Mouse (Mus musculus): Measurements from ENCODE around the gene Prdm16. TPM values are rescaled to one million over a fixed set of nuclear protein-coding genes. Genes with fewer than 3 reads are reported as not detected.

Prdm16 gene
- polyA plus RNA-seq, 1 experiment: not detected

DNA sequence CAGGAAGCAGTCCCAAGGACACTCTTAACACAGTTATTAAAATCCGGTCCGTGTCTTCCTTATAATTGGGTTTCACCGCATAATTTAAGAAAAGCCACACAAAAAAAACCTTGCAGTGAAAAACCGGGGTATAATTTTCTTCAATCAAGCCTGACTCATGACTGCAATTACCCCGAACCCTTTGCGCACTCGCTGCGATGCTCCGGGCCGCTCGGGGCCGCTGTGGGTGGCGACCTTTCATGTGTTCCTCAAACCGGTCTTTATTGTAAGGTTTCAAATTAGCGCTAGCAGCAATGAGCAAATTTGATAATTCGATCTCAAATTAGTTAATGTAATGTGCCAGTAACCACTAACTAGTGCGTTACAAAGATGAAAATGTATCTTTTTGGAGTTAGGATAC lies 215.9 kb downstream of the Prdm16 start:
- TF ChIP-seq CEBPB (IDR thresholded peaks at IDR 0.05; ENCODE audit: insufficient read depth, poor library complexity, severe bottlenecking) (no peak), MYOG (IDR thresholded peaks at IDR 0.05; ENCODE audit: control insufficient read depth in 1 of 3, insufficient read depth in 1 of 3, insufficient read length in 2 of 3, low read depth in 2 of 3) (no peak), POLR2AphosphoS2 (IDR thresholded peaks at IDR 0.05; ENCODE audit: insufficient read length, low read depth) (no peak), TCF3 (IDR thresholded peaks at IDR 0.05; ENCODE audit: insufficient read length, low read depth) (no peak), SRF (IDR thresholded peaks at IDR 0.05; ENCODE audit: control insufficient read depth, insufficient read length, low read depth) (no peak), E2F4 (IDR thresholded peaks at IDR 0.05; ENCODE audit: insufficient read depth) (no peak), POLR2A (IDR thresholded peaks at IDR 0.05; ENCODE audit: insufficient read length, low read depth) (no peak), TCF12 (IDR thresholded peaks at IDR 0.05; ENCODE audit: insufficient read depth, poor library complexity, severe bottlenecking) (no peak), MYOD1 (IDR thresholded peaks at IDR 0.05; ENCODE audit: control insufficient read depth in 1 of 3, insufficient read length in 2 of 3, low read depth in 2 of 3) (no peak), USF1 (IDR thresholded peaks at IDR 0.05; ENCODE audit: low read depth) (no peak), REST (IDR thresholded peaks at IDR 0.05; ENCODE audit: insufficient read depth, insufficient read length) (no peak), MAX (IDR thresholded peaks at IDR 0.05; ENCODE audit: low read depth) (no peak)
- H3K27me3 ChIP-seq (ENCODE audit: control insufficient read depth, insufficient read depth, insufficient read length): no peaks in the 10 kb centered on the region

GRCm38 (mm10) chr4:154419766-154420165 lies 216.9 kb downstream of the Prdm16 start:
- Histone ChIP-seq H3K79me2 (ENCODE audit: control insufficient read depth, insufficient read depth) (no peaks in the 10 kb centered on the region), H3K4me3 (no peak overlapping the region), H3ac (ENCODE audit: control insufficient read depth, insufficient read length) (no peak overlapping the region), H3K27me3 (ENCODE audit: control insufficient read depth, insufficient read depth, insufficient read length) (no peaks in the 10 kb centered on the region), H3K36me3 (ENCODE audit: control insufficient read depth, insufficient read depth) (no peaks in the 10 kb centered on the region), H3K4me2 (ENCODE audit: low read depth) (no peak overlapping the region)
- TF ChIP-seq SRF (IDR thresholded peaks at IDR 0.05; ENCODE audit: control insufficient read depth, insufficient read length, low read depth) (no peak), TCF3 (IDR thresholded peaks at IDR 0.05; ENCODE audit: insufficient read length, low read depth) (no peak), E2F4 (IDR thresholded peaks at IDR 0.05; ENCODE audit: insufficient read depth) (no peak), MAX (IDR thresholded peaks at IDR 0.05; ENCODE audit: low read depth) (no peak), CEBPB (IDR thresholded peaks at IDR 0.05; ENCODE audit: insufficient read depth, poor library complexity, severe bottlenecking) (no peak), USF1 (IDR thresholded peaks at IDR 0.05; ENCODE audit: low read depth) (no peak), POLR2A (IDR thresholded peaks at IDR 0.05; ENCODE audit: insufficient read length, low read depth) (no peak), MYOG (IDR thresholded peaks at IDR 0.05; ENCODE audit: control insufficient read depth in 1 of 3, insufficient read depth in 1 of 3, insufficient read length in 2 of 3, low read depth in 2 of 3) (no peak), TCF12 (IDR thresholded peaks at IDR 0.05; ENCODE audit: insufficient read depth, poor library complexity, severe bottlenecking) (no peak), POLR2AphosphoS2 (IDR thresholded peaks at IDR 0.05; ENCODE audit: insufficient read length, low read depth) (no peak)

More for the DNA sequence above, 215.9 kb downstream of the Prdm16 start:
- Histone ChIP-seq H3ac (ENCODE audit: control insufficient read depth, insufficient read length) (no peak overlapping the region), H3K4me2 (ENCODE audit: low read depth) (no peak overlapping the region), H3K4me3 (no peak overlapping the region), H3K79me2 (ENCODE audit: control insufficient read depth, insufficient read depth) (no peaks in the 10 kb centered on the region), H3K36me3 (ENCODE audit: control insufficient read depth, insufficient read depth) (no peaks in the 10 kb centered on the region)

- no peaks in the 10 kb centered on the region for H3K27me3 ChIP-seq (ENCODE audit: control insufficient read depth, insufficient read depth, insufficient read length)
- H3K36me3 ChIP-seq (ENCODE audit: control insufficient read depth, insufficient read depth): no peaks in the 10 kb centered on the region
- H3K4me3 ChIP-seq: no peak overlapping the region
- no peaks in the 10 kb centered on the region for H3K79me2 ChIP-seq (ENCODE audit: control insufficient read depth, insufficient read depth)
- no peak overlapping the region for H3ac ChIP-seq (ENCODE audit: control insufficient read depth, insufficient read length)
- H3K4me2 ChIP-seq (ENCODE audit: low read depth): no peak overlapping the region
- no peak for TF ChIP-seq USF1 (IDR thresholded peaks at IDR 0.05; ENCODE audit: low read depth)
- TF ChIP-seq CEBPB (IDR thresholded peaks at IDR 0.05; ENCODE audit: insufficient read depth, poor library complexity, severe bottlenecking): no peak
- TF ChIP-seq MAX (IDR thresholded peaks at IDR 0.05; ENCODE audit: low read depth): no peak
- no peak for TF ChIP-seq TCF12 (IDR thresholded peaks at IDR 0.05; ENCODE audit: insufficient read depth, poor library complexity, severe bottlenecking)
- no peak for TF ChIP-seq SRF (IDR thresholded peaks at IDR 0.05; ENCODE audit: control insufficient read depth, insufficient read length, low read depth)
- TF ChIP-seq E2F4 (IDR thresholded peaks at IDR 0.05; ENCODE audit: insufficient read depth): no peak
Measured at GRCm38 (mm10) chr4:154418993-154419392, 217.7 kb downstream of the Prdm16 start.

DNA sequence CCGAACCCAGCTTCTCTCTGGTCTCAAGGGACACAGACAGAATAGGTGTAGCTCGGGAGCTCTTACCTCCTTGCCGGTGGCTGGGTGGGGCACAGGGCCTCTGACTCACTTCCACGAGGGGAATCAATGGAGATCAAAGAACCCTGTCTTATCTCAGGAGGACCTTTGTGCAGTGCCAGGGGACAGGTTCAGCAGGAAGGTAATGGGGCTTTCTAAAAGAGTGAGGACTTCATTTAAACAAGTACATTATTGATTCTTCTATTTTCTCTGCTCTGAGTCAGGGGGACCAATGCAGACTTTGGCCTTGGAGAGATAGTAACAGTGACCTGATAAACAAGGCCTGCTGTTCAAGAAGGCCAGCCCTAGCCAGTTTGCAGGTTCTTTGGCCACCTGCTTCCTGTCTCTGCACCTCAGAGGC lies 218.3 kb downstream of the Prdm16 start:
- Histone ChIP-seq H3K36me3 (ENCODE audit: control insufficient read depth, insufficient read depth) (no peaks in the 10 kb centered on the region), H3K27me3 (ENCODE audit: control insufficient read depth, insufficient read depth, insufficient read length) (no peaks in the 10 kb centered on the region), H3K79me2 (ENCODE audit: control insufficient read depth, insufficient read depth) (no peaks in the 10 kb centered on the region), H3K4me2 (ENCODE audit: low read depth) (no peak overlapping the region), H3K4me3 (no peak overlapping the region), H3ac (ENCODE audit: control insufficient read depth, insufficient read length) (no peak overlapping the region)
- no peak for TF ChIP-seq REST (IDR thresholded peaks at IDR 0.05; ENCODE audit: insufficient read depth, insufficient read length)
- TF ChIP-seq MYOG (IDR thresholded peaks at IDR 0.05; ENCODE audit: control insufficient read depth in 1 of 3, insufficient read depth in 1 of 3, insufficient read length in 2 of 3, low read depth in 2 of 3): no peak
- no peak for TF ChIP-seq MAX (IDR thresholded peaks at IDR 0.05; ENCODE audit: low read depth)
- no peak for TF ChIP-seq CEBPB (IDR thresholded peaks at IDR 0.05; ENCODE audit: insufficient read depth, poor library complexity, severe bottlenecking)
- no peak for TF ChIP-seq TCF3 (IDR thresholded peaks at IDR 0.05; ENCODE audit: insufficient read length, low read depth)
- no peak for TF ChIP-seq POLR2AphosphoS2 (IDR thresholded peaks at IDR 0.05; ENCODE audit: insufficient read length, low read depth)
- no peak for TF ChIP-seq SRF (IDR thresholded peaks at IDR 0.05; ENCODE audit: control insufficient read depth, insufficient read length, low read depth)
- TF ChIP-seq POLR2A (IDR thresholded peaks at IDR 0.05; ENCODE audit: insufficient read length, low read depth): no peak
- no peak for TF ChIP-seq MYOD1 (IDR thresholded peaks at IDR 0.05; ENCODE audit: control insufficient read depth in 1 of 3, insufficient read length in 2 of 3, low read depth in 2 of 3)
- TF ChIP-seq E2F4 (IDR thresholded peaks at IDR 0.05; ENCODE audit: insufficient read depth): no peak
- no peak for TF ChIP-seq TCF12 (IDR thresholded peaks at IDR 0.05; ENCODE audit: insufficient read depth, poor library complexity, severe bottlenecking)
- no peak for TF ChIP-seq USF1 (IDR thresholded peaks at IDR 0.05; ENCODE audit: low read depth)

DNA sequence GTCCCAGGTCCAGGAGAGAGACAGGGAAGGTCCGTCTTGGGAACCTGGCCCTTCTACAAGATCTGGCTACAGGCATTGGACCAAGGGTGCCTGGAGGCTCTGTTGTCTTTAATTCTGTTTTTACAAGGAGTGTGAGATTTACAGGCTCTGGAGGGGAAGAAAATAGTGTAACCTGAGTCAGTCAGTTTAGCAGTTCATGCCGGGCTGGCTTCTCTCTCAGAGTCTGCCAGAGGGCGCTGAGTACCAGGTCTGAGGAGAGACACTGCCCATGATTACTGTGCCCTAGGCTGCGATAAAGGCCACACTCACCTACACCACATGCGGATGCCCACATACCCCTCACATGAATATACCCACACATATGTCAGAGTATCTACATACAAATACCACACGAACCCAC lies 219.9 kb downstream of the Prdm16 start:
- Histone ChIP-seq H3K36me3 (ENCODE audit: control insufficient read depth, insufficient read depth) (no peaks in the 10 kb centered on the region), H3K79me2 (ENCODE audit: control insufficient read depth, insufficient read depth) (no peaks in the 10 kb centered on the region), H3K4me3 (no peak overlapping the region), H3K27me3 (ENCODE audit: control insufficient read depth, insufficient read depth, insufficient read length) (no peaks in the 10 kb centered on the region), H3ac (ENCODE audit: control insufficient read depth, insufficient read length) (no peak overlapping the region), H3K4me2 (ENCODE audit: low read depth) (no peak overlapping the region)
- TF ChIP-seq CEBPB (IDR thresholded peaks at IDR 0.05; ENCODE audit: insufficient read depth, poor library complexity, severe bottlenecking): no peak
- no peak for TF ChIP-seq REST (IDR thresholded peaks at IDR 0.05; ENCODE audit: insufficient read depth, insufficient read length)

Measured in myocyte (in vitro differentiated cells).